Mouse (Mus musculus): ENCODE measurements around the gene Nsmce4a. TPM values are rescaled to one million over a fixed set of nuclear protein-coding genes. Genes with fewer than 3 reads are reported as not detected.
"Not testable (repeated sequence)": the region's sequence is repeated elsewhere in the genome, so short reads cannot be mapped to it uniquely, and the experiment has no call there.

Gene Nsmce4a
- polyA plus RNA-seq, 1 experiment: 72.1 TPM

DNA sequence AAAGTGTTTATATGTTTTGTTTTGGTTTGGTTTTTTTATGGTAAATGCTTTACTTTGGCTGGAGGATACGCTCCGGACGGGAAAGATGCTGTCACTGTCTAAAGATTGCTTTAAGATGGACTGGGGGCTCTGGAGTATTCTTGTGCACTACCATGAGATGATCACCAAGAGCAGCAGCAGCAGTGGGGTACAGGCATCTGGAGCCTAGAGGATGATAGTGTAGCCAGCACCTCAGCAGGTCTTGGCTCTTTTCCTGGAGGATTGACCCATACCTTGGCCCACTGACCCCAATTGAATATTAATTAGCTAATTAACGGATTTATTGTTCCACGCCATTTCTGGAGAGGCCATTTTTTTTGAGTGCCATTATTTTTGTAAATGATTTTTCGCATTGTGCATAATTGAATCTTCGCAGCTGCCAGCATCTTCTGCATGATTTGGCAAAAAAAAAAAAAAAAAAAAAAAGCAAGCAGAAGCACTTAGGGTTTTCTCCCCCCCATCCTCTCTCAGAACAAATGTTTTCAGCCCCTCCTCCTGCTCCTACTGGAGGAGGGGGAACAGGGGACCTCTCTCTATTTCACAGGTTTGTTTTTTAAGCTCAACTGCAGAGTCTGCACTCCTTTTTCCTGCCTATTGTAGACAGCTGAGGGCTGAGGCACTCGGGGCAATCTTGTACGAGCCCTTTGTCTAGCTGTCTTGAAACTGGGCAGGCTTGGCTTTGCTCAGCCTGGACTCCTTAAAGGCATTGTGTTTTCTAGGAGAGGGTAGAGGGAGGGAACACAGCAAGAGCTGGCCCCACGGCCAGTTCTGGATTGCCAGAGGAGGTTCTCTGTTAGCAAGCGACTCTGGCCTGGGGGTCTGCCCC, 20.7 kb upstream of the Nsmce4a start:
- H3K4me3 ChIP-seq (ENCODE audit: control insufficient read depth, insufficient read depth, low read length); H3K4me1 ChIP-seq (replicated peaks; ENCODE audit: control insufficient read depth, insufficient read depth, low read length); H3K36me3 ChIP-seq (ENCODE audit: control insufficient read depth, insufficient read depth, low read length); H3K27ac ChIP-seq (ENCODE audit: control insufficient read depth, insufficient read depth, low read length); DNase-seq; H3K27me3 ChIP-seq (ENCODE audit: control insufficient read depth, insufficient read depth, low read length): not testable (repeated sequence)
- WGBS: 80% methylated on average over 9 of the region's 11 CpGs

DNA sequence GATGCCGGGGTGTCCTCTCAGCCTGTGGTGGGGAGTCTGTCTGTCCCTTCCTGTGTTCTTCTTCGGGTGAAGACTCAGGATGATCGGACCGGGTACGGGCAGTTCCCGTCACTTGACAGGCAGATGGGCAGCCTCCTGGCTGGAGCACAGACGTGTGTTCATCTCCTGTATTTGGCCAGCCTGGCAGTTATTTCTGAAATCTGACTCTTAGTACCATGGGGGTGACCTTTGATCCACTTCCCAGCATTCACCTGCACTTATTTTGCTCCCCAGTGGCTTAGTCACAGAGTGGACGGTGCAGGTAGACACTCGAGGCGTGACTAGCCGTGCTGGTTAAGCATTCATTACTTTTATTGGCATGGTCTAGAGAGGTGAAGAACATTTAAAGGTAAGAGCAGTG, 20.1 kb upstream of the Nsmce4a start:
- not testable (repeated sequence) for H3K27me3 ChIP-seq (ENCODE audit: control insufficient read depth, insufficient read depth, low read length); H3K4me1 ChIP-seq (replicated peaks; ENCODE audit: control insufficient read depth, insufficient read depth, low read length); H3K27ac ChIP-seq (ENCODE audit: control insufficient read depth, insufficient read depth, low read length); H3K4me3 ChIP-seq (ENCODE audit: control insufficient read depth, insufficient read depth, low read length); H3K36me3 ChIP-seq (ENCODE audit: control insufficient read depth, insufficient read depth, low read length); DNase-seq
- no CpG with 5 or more reads among the region's 11 CpGs for WGBS

DNA sequence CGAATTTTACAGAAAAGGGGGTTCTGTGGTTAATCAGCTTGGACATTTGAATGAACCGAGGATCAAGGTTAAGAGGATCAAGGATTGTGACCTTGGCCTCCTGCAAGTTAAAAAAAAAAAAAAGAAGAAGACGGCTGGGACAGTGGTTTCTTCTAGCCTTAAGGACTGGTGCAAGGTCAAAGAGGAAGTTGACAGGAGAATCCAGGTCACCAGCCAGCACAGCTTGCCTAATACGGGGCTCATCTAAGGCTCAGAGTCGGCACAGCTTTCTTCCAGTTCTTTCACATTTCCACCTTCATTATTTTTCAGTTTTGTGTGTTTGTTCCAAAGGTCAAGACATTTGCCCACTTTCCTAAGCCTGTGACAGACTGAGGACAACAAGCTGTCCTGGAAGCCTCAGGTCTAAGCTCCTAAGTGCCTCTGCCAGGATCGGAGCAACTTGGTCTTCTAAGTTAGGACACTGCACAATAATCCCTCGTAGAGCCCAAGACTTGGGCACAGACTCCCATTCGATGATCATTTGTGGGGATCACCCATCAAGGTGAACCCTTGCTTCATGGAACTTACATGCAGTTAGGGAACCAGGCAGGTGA, 18.0 kb upstream of the Nsmce4a start:
- TF ChIP-seq POLR2A (IDR thresholded peaks at IDR 0.05; ENCODE audit: control insufficient read depth, extremely low read depth, insufficient read depth, low read length, poor library complexity): no peak
- TF ChIP-seq CTCF (IDR thresholded peaks at IDR 0.05; ENCODE audit: borderline replicate concordance, control insufficient read depth, extremely low read depth, insufficient read depth, low read length, poor library complexity): no peak
- no peak overlapping the region for H3K4me3 ChIP-seq (ENCODE audit: control insufficient read depth, insufficient read depth, low read length)
- no peaks in the 10 kb centered on the region; the same call in 1 of the 2 replicates for H3K27me3 ChIP-seq (ENCODE audit: control insufficient read depth, insufficient read depth, low read length)
- H3K36me3 ChIP-seq (ENCODE audit: control insufficient read depth, insufficient read depth, low read length): no peaks in the 10 kb centered on the region
- DNase-seq: no peak
- H3K4me1 ChIP-seq (replicated peaks; ENCODE audit: control insufficient read depth, insufficient read depth, low read length): no peaks in the 10 kb centered on the region
- H3K27ac ChIP-seq (ENCODE audit: control insufficient read depth, insufficient read depth, low read length): no peak overlapping the region
- WGBS: 48% methylated on average over 8 of the region's 8 CpGs

DNA sequence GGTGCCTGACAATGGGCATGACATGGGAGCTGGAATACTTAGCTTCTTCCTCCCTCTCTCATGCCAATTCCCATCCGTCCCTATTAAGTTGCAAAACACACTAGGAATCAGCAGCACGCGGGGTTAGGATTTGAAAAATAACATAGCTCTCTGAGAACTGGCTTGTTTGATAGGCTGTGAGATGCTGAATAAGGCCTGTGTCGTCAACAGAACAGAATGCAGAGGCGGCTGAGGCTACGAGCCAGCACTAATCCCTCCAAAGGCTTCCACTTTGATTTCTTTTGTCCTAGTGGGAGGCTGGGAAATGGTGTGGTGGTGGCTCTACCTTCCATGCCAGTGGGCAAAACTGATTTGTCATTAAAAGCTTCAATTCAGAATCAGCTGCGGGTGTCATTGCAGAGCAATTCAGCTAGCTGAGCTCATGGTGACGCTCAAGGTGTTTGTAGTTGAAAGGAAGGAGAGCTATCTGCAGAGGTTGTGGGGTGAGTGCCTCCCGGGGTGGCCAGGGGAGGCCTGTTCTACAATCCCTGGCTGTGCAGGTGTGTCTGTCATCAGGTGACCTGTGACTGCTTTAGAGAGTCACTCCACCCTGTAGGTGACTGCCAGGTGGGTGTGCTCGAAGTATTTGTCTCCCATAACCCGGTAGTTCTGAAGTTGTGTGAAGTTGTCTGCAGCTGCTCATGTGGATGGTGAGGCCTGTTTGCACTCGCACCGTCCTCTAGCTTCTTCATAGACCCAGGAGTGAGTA, 17.3 kb upstream of the Nsmce4a start:
- no peak overlapping the region for H3K27ac ChIP-seq (ENCODE audit: control insufficient read depth, insufficient read depth, low read length)
- H3K36me3 ChIP-seq (ENCODE audit: control insufficient read depth, insufficient read depth, low read length): no peaks in the 10 kb centered on the region
- H3K4me1 ChIP-seq (replicated peaks; ENCODE audit: control insufficient read depth, insufficient read depth, low read length): no peaks in the 10 kb centered on the region
- no peaks in the 10 kb centered on the region; the same call in 1 of the 2 replicates for H3K27me3 ChIP-seq (ENCODE audit: control insufficient read depth, insufficient read depth, low read length)
- H3K4me3 ChIP-seq (ENCODE audit: control insufficient read depth, insufficient read depth, low read length): no peak overlapping the region
- WGBS: 82% methylated on average over 13 of the region's 13 CpGs
- TF ChIP-seq POLR2A (IDR thresholded peaks at IDR 0.05; ENCODE audit: control insufficient read depth, extremely low read depth, insufficient read depth, low read length, poor library complexity): no peak
- no peak for TF ChIP-seq CTCF (IDR thresholded peaks at IDR 0.05; ENCODE audit: borderline replicate concordance, control insufficient read depth, extremely low read depth, insufficient read depth, low read length, poor library complexity)
- no peak for DNase-seq

DNA sequence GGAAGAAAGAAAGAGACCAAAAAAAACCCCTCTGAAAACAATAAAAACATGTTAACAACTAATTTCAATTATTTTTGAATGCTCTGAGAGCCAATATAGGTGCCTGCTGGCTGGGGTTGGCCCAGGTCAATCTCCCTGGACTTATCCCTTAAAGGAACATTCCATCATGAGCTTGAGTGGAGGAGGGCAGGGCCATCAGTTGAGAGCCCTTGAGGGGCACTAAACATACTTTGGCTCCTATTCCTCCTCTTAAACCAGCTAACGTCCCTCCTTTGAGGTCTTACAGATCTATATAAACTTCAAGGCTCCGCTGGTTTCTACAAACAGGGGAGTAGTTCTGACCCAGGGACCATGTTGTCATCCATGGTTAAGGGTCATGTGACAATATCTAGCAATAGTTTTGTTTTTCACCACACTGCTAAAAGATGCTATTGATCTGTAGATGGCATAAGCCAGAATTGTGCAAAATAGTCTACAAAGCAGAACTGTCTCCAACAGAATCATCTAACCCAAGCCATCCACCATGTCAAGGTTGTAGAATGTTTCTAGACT, 13.7 kb upstream of the Nsmce4a start:
- H3K4me1 ChIP-seq (replicated peaks; ENCODE audit: control insufficient read depth, insufficient read depth, low read length): no peaks in the 10 kb centered on the region
- no peaks in the 10 kb centered on the region for H3K36me3 ChIP-seq (ENCODE audit: control insufficient read depth, insufficient read depth, low read length)
- WGBS: 85% methylated on average over 2 of the region's 2 CpGs
- H3K4me3 ChIP-seq (ENCODE audit: control insufficient read depth, insufficient read depth, low read length): no peak overlapping the region
- DNase-seq: no peak
- H3K27ac ChIP-seq (ENCODE audit: control insufficient read depth, insufficient read depth, low read length): no peak overlapping the region
- H3K27me3 ChIP-seq (ENCODE audit: control insufficient read depth, insufficient read depth, low read length): no peaks in the 10 kb centered on the region; the same call in 1 of the 2 replicates
- TF ChIP-seq POLR2A (IDR thresholded peaks at IDR 0.05; ENCODE audit: control insufficient read depth, extremely low read depth, insufficient read depth, low read length, poor library complexity) (no peak), CTCF (IDR thresholded peaks at IDR 0.05; ENCODE audit: borderline replicate concordance, control insufficient read depth, extremely low read depth, insufficient read depth, low read length, poor library complexity) (no peak)

DNA sequence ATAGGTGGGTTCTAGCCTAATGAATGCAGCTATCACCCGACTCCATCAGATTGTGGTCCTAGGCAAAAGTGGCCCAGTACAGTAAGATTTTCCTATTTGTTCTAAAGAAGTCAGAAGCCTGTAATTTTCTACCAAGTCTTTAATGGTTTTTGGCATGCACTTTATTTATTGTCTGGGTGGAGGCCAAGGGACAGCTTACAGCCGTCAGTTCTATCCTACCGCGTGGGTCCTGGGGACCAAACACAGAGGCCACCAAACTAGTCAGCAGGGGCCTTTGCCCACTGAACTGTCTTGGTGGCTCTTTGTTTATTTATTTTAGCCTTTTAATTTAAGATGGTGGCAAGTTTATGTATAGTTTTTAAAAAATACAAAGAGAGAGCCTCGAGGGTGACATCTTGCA, 5.7 kb upstream of the Nsmce4a start:
- no peak overlapping the region for H3K27ac ChIP-seq (ENCODE audit: control insufficient read depth, insufficient read depth, low read length)
- H3K4me3 ChIP-seq (ENCODE audit: control insufficient read depth, insufficient read depth, low read length): no peak overlapping the region
- 98% methylated on average over 5 of the region's 5 CpGs for WGBS
- DNase-seq: no peak
- H3K4me1 ChIP-seq (replicated peaks; ENCODE audit: control insufficient read depth, insufficient read depth, low read length): 0 out of 2 replicates have a peak, but pooled peaks cover 3% of the 10 kb centered on the region
- no peaks in the 10 kb centered on the region for H3K27me3 ChIP-seq (ENCODE audit: control insufficient read depth, insufficient read depth, low read length)
- no peaks in the 10 kb centered on the region for H3K36me3 ChIP-seq (ENCODE audit: control insufficient read depth, insufficient read depth, low read length)
- TF ChIP-seq CTCF (IDR thresholded peaks at IDR 0.05; ENCODE audit: borderline replicate concordance, control insufficient read depth, extremely low read depth, insufficient read depth, low read length, poor library complexity): no peak
- TF ChIP-seq POLR2A (IDR thresholded peaks at IDR 0.05; ENCODE audit: control insufficient read depth, extremely low read depth, insufficient read depth, low read length, poor library complexity): no peak
